Comparison of ENCODE assay signal across 23 mouse cellular contexts in the genomic region with DNA sequence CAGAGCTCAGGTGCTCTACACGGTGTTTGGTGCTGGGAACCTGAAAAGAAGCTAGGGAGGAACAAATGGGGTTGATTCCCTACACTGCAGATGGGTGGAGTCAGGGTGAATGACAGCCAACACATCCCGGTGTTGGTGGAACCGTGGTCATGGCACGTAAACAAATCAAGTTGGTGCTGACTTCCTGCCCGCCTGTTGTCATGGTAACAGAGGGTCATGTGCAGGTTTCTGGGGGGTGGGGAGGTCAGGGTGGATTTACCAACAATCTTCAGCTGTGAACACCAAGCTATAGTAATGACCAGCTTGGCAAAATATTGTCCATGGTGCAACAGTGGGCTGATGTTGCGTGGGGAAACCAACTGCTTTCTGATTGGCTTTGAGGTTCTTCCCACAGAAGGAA. TPM values are rescaled to one million over a fixed set of nuclear protein-coding genes. Genes with fewer than 3 reads are reported as not detected.
DNase-seq lines count a peak whose midpoint lies in the region; ATAC-seq and TF ChIP-seq lines count a peak whose summit lies in the region.
"Had no signal": no experiment of that assay in that cellular context is flagged by ENCODE, and none has a peak within 500 bp of the region (broad histone marks: within the 10 kb centered on the region; RNA-seq: fewer than 3 reads in every experiment).

No protein-coding gene starts in this region.

- no peak for TF ChIP-seq CTCF in spleen, adult 2 months (IDR thresholded peaks at IDR 0.05; ENCODE audit: extremely low read depth, insufficient read depth, insufficient read length, insufficient replicate concordance)
- no peak for TF ChIP-seq CTCF in MEL (IDR thresholded peaks at IDR 0.05 in 2 of 3, conservative IDR thresholded peaks at IDR 0.05 in 1 of 3; ENCODE audit: control insufficient read depth in 1 of 3, insufficient read depth in 1 of 3, low read depth in 2 of 3, low read length in 3 of 3, poor library complexity in 1 of 3, severe bottlenecking in 1 of 3)
- TF ChIP-seq CTCF in midbrain, postnatal 0 days (IDR thresholded peaks at IDR 0.05), result no peak

- no peak for TF ChIP-seq RAD21 in MEL (IDR thresholded peaks at IDR 0.05; ENCODE audit: low read depth, low read length)

- TF ChIP-seq POLR2A in spleen, adult 2 months (IDR thresholded peaks at IDR 0.05; ENCODE audit: low read depth, low read length), result no peak
- TF ChIP-seq POLR2A in MEL (IDR thresholded peaks at IDR 0.05; ENCODE audit: control insufficient read depth in 1 of 2, insufficient read depth in 1 of 2, low read depth in 1 of 2, low read length in 2 of 2, poor library complexity in 1 of 2), result no peak
- no peak for TF ChIP-seq POLR2A in myocyte (IDR thresholded peaks at IDR 0.05; ENCODE audit: insufficient read length, low read depth)

- H3K36me3 ChIP-seq in spleen, adult 2 months (ENCODE audit: control insufficient read depth, insufficient read depth, low read length), result peaks cover 12% of the 10 kb centered on the region
- H3K36me3 ChIP-seq in MEL (ENCODE audit: control insufficient read depth in 1 of 2, insufficient read depth in 2 of 2, low read length in 2 of 2), result peaks cover 2 to 12% of the 10 kb centered on the region in 2 experiments
- peaks cover 21% of the 10 kb centered on the region for H3K36me3 ChIP-seq in myocyte (ENCODE audit: control insufficient read depth, insufficient read depth)
- peaks cover 20% of the 10 kb centered on the region; the same call in 1 of the 2 replicates for H3K36me3 ChIP-seq in midbrain, postnatal 0 days (ENCODE audit: insufficient read depth, low read length)

- no peak overlapping the region for H3K4me2 ChIP-seq in myocyte (ENCODE audit: low read depth)
- no peak overlapping the region for H3K4me2 ChIP-seq in midbrain, postnatal 0 days (ENCODE audit: low read depth, low read length, poor library complexity, severe bottlenecking)
- H3K4me2 ChIP-seq: embryonic facial prominence, embryonic 13.5 days had no signal

- no peak overlapping the region for H3K27ac ChIP-seq in spleen, adult 2 months (ENCODE audit: insufficient read depth, low read length)
- H3K27ac ChIP-seq in MEL (ENCODE audit: control insufficient read depth, low read depth, low read length), result no peak overlapping the region
- H3K27ac ChIP-seq in midbrain, postnatal 0 days (ENCODE audit: low read depth, low read length), result no peak overlapping the region
- H3K27ac ChIP-seq: embryonic facial prominence, embryonic 13.5 days; layer of hippocampus, adult 2 months; midbrain, embryonic 13.5 days; stomach, postnatal 0 days had no signal

- no peak for ATAC-seq in CD4-positive, CD25-positive, alpha-beta regulatory T cell, adult 4 months
- ATAC-seq in midbrain, postnatal 0 days (ENCODE audit: low FRiP score), result no peak
- ATAC-seq: forebrain, embryonic 14.5 days; inflammation-experienced regulatory T-cells, adult 6 months; midbrain, embryonic 13.5 days had no signal

- H3K27me3 ChIP-seq in spleen, adult 2 months (ENCODE audit: control insufficient read depth, insufficient read depth, low read length), result no peaks in the 10 kb centered on the region
- H3K27me3 ChIP-seq in MEL (ENCODE audit: control insufficient read depth in 1 of 2, insufficient read depth in 2 of 2, low read length in 2 of 2) (no peaks in the 10 kb centered on the region), myocyte (ENCODE audit: control insufficient read depth, insufficient read depth, insufficient read length) (no peaks in the 10 kb centered on the region)
- H3K27me3 ChIP-seq in midbrain, postnatal 0 days (ENCODE audit: insufficient read depth, low read length), result no peaks in the 10 kb centered on the region
- H3K27me3 ChIP-seq: embryonic facial prominence, embryonic 13.5 days; midbrain, embryonic 13.5 days had no signal

- H3K79me2 ChIP-seq in MEL (ENCODE audit: control insufficient read depth, insufficient read depth, low read length, poor library complexity), result peaks cover 3% of the 10 kb centered on the region
- no peaks in the 10 kb centered on the region for H3K79me2 ChIP-seq in myocyte (ENCODE audit: control insufficient read depth, insufficient read depth)

- TF ChIP-seq EP300 in MEL (IDR thresholded peaks at IDR 0.05; ENCODE audit: low read depth in 1 of 2, low read length in 2 of 2), result no peak

- H3K9ac ChIP-seq in MEL (ENCODE audit: control insufficient read depth, low read depth, low read length, poor library complexity, severe bottlenecking), result no peak overlapping the region
- no peak overlapping the region for H3K9ac ChIP-seq in midbrain, postnatal 0 days (replicated peaks; ENCODE audit: low read length, poor library complexity, severe bottlenecking)
- H3K9ac ChIP-seq: embryonic facial prominence, embryonic 13.5 days; lung, embryonic 14.5 days; midbrain, embryonic 13.5 days had no signal

- H3ac ChIP-seq in myocyte (ENCODE audit: control insufficient read depth, insufficient read length), result no peak overlapping the region

- H3K4me1 ChIP-seq in spleen, adult 2 months (ENCODE audit: control insufficient read depth, insufficient read depth, insufficient read length), result peaks cover 6% of the 10 kb centered on the region
- H3K4me1 ChIP-seq in MEL (ENCODE audit: control insufficient read depth in 1 of 2, insufficient read depth in 2 of 2, low read length in 2 of 2), result peaks cover 0 to 13% of the 10 kb centered on the region in 2 experiments; a peak in 2 of 4 replicates
- H3K4me1 ChIP-seq in midbrain, postnatal 0 days (ENCODE audit: insufficient read depth, low read length), result no peaks in the 10 kb centered on the region

- H3K9me3 ChIP-seq in MEL (replicated peaks; ENCODE audit: insufficient read depth, low read length), result no peaks in the 10 kb centered on the region
- no peaks in the 10 kb centered on the region for H3K9me3 ChIP-seq in midbrain, postnatal 0 days (ENCODE audit: low read length)
- H3K9me3 ChIP-seq: embryonic facial prominence, embryonic 13.5 days; midbrain, embryonic 13.5 days had no signal

- DNase-seq in CD4-positive, CD25-positive, alpha-beta regulatory T cell, adult 2 months (ENCODE audit: low read depth, low spot score), result peak; percentile 71
- DNase-seq in spleen, adult 2 months (ENCODE audit: low read depth in 1 of 2, low spot score in 2 of 2), result peak; percentile 14 to 52
- DNase-seq in spleen, adult 12 weeks (ENCODE audit: low spot score), result no peak
- peak; percentile 18 for DNase-seq in MEL (ENCODE audit: low read depth, low spot score)
- DNase-seq in midbrain, postnatal 0 days (ENCODE audit: low spot score), result no peak
- DNase-seq in embryo, embryonic 10 days (ENCODE audit: low spot score), result no peak
- DNase-seq: cerebellum, adult 18-20 months; gastrocnemius, postnatal 25 days; kidney, adult 8-10 months; kidney, postnatal 14 days; liver; lung, embryonic 14.5 days; right cerebral cortex, postnatal 25 days had no signal

- 36% methylated on average over 6 of the region's 6 CpGs for WGBS in spleen, adult 2 months
- 63% methylated on average over 6 of the region's 6 CpGs for WGBS in midbrain, postnatal 0 days

- H3K4me3 ChIP-seq in spleen, adult 2 months (ENCODE audit: extremely low read depth, insufficient read depth, insufficient read length), result no peak overlapping the region
- no peak overlapping the region for H3K4me3 ChIP-seq in MEL (ENCODE audit: control insufficient read depth in 1 of 2, insufficient read depth in 1 of 2, low read depth in 2 of 2, low read length in 2 of 2)
- H3K4me3 ChIP-seq in myocyte, result no peak overlapping the region
- no peak overlapping the region for H3K4me3 ChIP-seq in midbrain, postnatal 0 days (ENCODE audit: low read depth, low read length)
- H3K4me3 ChIP-seq: embryonic facial prominence, embryonic 13.5 days; layer of hippocampus, adult 2 months had no signal

TF ChIP-seq in MEL, 35 proteins besides CTCF, POLR2A, EP300 and RAD21 (continues in another document):
- TF ChIP-seq TCF12 (IDR thresholded peaks at IDR 0.05; ENCODE audit: low read depth, low read length) (no peak), MAX (IDR thresholded peaks at IDR 0.05; ENCODE audit: low read length) (no peak), TAL1 (IDR thresholded peaks at IDR 0.05; ENCODE audit: low read length) (no peak), NRF1 (IDR thresholded peaks at IDR 0.05; ENCODE audit: insufficient read depth, low read depth, low read length, poor library complexity, severe bottlenecking) (no peak), MXI1 (IDR thresholded peaks at IDR 0.05; ENCODE audit: low read depth, low read length) (no peak), TBP (IDR thresholded peaks at IDR 0.05; ENCODE audit: low read depth, low read length) (no peak), USF2 (IDR thresholded peaks at IDR 0.05; ENCODE audit: borderline replicate concordance in 1 of 2, insufficient read depth in 1 of 2, low read depth in 1 of 2, low read length in 2 of 2) (no peak)

TF ChIP-seq in myocyte, 11 proteins besides CTCF, POLR2A, EP300 and RAD21:
- no peak for TF ChIP-seq CEBPB (IDR thresholded peaks at IDR 0.05; ENCODE audit: insufficient read depth, poor library complexity, severe bottlenecking)
- TF ChIP-seq POLR2AphosphoS2 (IDR thresholded peaks at IDR 0.05; ENCODE audit: insufficient read length, low read depth), result peak; percentile 67

RNA-seq across cellular contexts. Expression of a gene that starts 7.5 kb away (rescaled TPM):
- 1,000 to 10,000 TPM; 1,931 to 1,996 TPM for polyA plus RNA-seq in CD4-positive, CD25-positive, alpha-beta regulatory T cell, adult 4 months (2017; shearing (Covaris generic))
- polyA plus RNA-seq in spleen, adult 2 months (2012; rRNA removed), result 353 and 541 TPM in 2 replicates
- 1,524 and 1,607 TPM in 2 replicates for total RNA-seq in MEL (2012; rRNA removed)
- polyA plus RNA-seq in MEL (2012; ENCODE audit: insufficient read depth in 1 of 2, insufficient read length in 2 of 2, low read depth in 1 of 2, low replicate concordance in 2 of 2, missing spikeins in 1 of 2) (100 to 1,000 TPM in 1 of 2 experiments, not detected in 1; 502 TPM), myocyte (2012; fragmentation: generic; extraction: Trizol) (1,509 TPM)
- 261 and 287 TPM in 2 replicates for total RNA-seq in midbrain, postnatal 0 days (2014; rRNA removed)
- polyA plus RNA-seq in midbrain, postnatal 0 days (2015; fragmentation: Nextera tagmentation; extraction: Ambion mirVana), result 445 and 474 TPM in 2 replicates

RNA-seq across cellular contexts. Expression of a gene that starts 39.1 kb away (rescaled TPM):
- polyA plus RNA-seq in CD4-positive, CD25-positive, alpha-beta regulatory T cell, adult 4 months (2017; shearing (Covaris generic)), result not detected
- polyA plus RNA-seq in spleen, adult 2 months (2012; rRNA removed), result 0.15 and 0.20 TPM in 2 replicates
- total RNA-seq in MEL (2012; rRNA removed), result not detected in 2 replicates
- polyA plus RNA-seq in MEL (2012; ENCODE audit: insufficient read depth in 1 of 2, insufficient read length in 2 of 2, low read depth in 1 of 2, low replicate concordance in 2 of 2, missing spikeins in 1 of 2) (under 1 TPM in 1 of 2 experiments, not detected in 1; 0.03 TPM), myocyte (2012; fragmentation: generic; extraction: Trizol) (1.1 TPM)
- total RNA-seq in midbrain, postnatal 0 days (2014; rRNA removed), result 6.9 and 9.0 TPM in 2 replicates
- 4.7 and 5.2 TPM in 2 replicates for polyA plus RNA-seq in midbrain, postnatal 0 days (2015; fragmentation: Nextera tagmentation; extraction: Ambion mirVana)
- total RNA-seq: gastrocnemius, postnatal 25 days; heart, adult 8-10 months; hematopoietic stem cell, adult 5-6 weeks had no signal

Comparison
In these comparisons a context has a peak if more than half of its experiments do, and no peak if none do; other contexts are left out.
1. DNase-seq: peak in CD4-positive, CD25-positive, alpha-beta regulatory T cell, adult 2 months (single experiment), spleen, adult 2 months (2 of 2) and MEL (single experiment); none in spleen, adult 12 weeks (single experiment), midbrain, postnatal 0 days (single experiment) and embryo, embryonic 10 days (single experiment).